Mouse (Mus musculus) lung, postnatal 0 days (tissue): Measurements from ENCODE around the gene Ptrhd1. TPM values are rescaled to one million over a fixed set of nuclear protein-coding genes. Genes with fewer than 3 reads are reported as not detected.

Source experiments
- ATAC-seq: fragments of 200-750 bp; cut with Nextera tagmentation; 2 replicates; pipeline ENCODE4 v1.8.0; 2017; ENCODE audit warnings: moderate library complexity
- DNase-seq: peaks from one replicate; pipeline ENCODE4 v3.0.0-alpha.2; 2016; ENCODE audit warnings: low spot score
- H3K27ac ChIP-seq: fragments of 300-500 bp; sonication (generic); 2 replicates; pipeline ENCODE4 v1.5.1; 2014; ENCODE audit warnings: antibody characterized with exemption, mild to moderate bottlenecking, low read length, mixed read lengths
- H3K27me3 ChIP-seq: fragments of 300-500 bp; sonication (generic); replicated peaks from 2 replicates; pipeline ENCODE4 v1.6.1; 2014; ENCODE audit warnings: low read length, mixed read lengths; ENCODE audit not compliant: insufficient read depth
- H3K36me3 ChIP-seq: fragments of 300-500 bp; sonication (generic); 2 replicates; pipeline ENCODE4 v1.6.1; 2014; ENCODE audit warnings: low read length, mixed read lengths; ENCODE audit not compliant: insufficient read depth
- H3K4me1 ChIP-seq: fragments of 300-500 bp; sonication (generic); 2 replicates; pipeline ENCODE4 v1.6.1; 2014; ENCODE audit warnings: antibody characterized with exemption, low read depth, low read length, mixed read lengths; ENCODE audit not compliant: insufficient read depth
- H3K4me2 ChIP-seq: fragments of 300-500 bp; sonication (generic); replicated peaks from 2 replicates; pipeline ENCODE4 v1.6.1; 2014; ENCODE audit warnings: low read depth, mild to moderate bottlenecking, low read length, moderate library complexity, mixed read lengths
- H3K4me3 ChIP-seq: fragments of 300-500 bp; sonication (generic); 2 replicates; pipeline ENCODE4 v1.5.1; 2014; ENCODE audit warnings: low read depth, low read length
- H3K9ac ChIP-seq: fragments of 300-500 bp; sonication (generic); replicated peaks from 2 replicates; pipeline ENCODE4 v1.6.1; 2014; ENCODE audit warnings: low read depth, mild to moderate bottlenecking
- H3K9me3 ChIP-seq: fragments of 300-500 bp; sonication (generic); 2 replicates; pipeline ENCODE4 v1.6.1; 2016; ENCODE audit warnings: low read length, mixed read lengths
- CTCF ChIP-seq: IDR thresholded peaks from 2 replicates; pipeline ENCODE4 v1.5.1; 2016; ENCODE audit warnings: antibody characterized with exemption, mild to moderate bottlenecking
- EP300 ChIP-seq: IDR thresholded peaks from 2 replicates; pipeline ENCODE4 v1.6.1; 2016; ENCODE audit warnings: antibody characterized with exemption, mild to moderate bottlenecking, control low read depth
- WGBS: fragments of 180-500 bp; shearing (Covaris S2); extraction: QIAGEN DNeasy Blood & Tissue Kit; methylation state at CpG from one replicate; pipeline ENCODE4 v1.1.7; 2014; 5-methylcytosine and 5-hydroxymethylcytosine counted together
- polyA plus RNA-seq: library from polyadenylated mRNA; unstranded; fragments of >200 nt; fragmentation: Nextera tagmentation; extraction: Ambion mirVana; gene quantifications from 2 replicates; pipeline ENCODE4 v1.2.1, GENCODE M21; 2015

The Ptrhd1 gene
- polyA plus RNA-seq, 1 experiment from 2014 or later = 6.2 TPM

GRCm38 (mm10) chr12:4252742-4253655 lies 19.2 kb downstream of the Ptrhd1 start:
- TF ChIP-seq EP300 (no peak), CTCF (no peak)
- H3K27me3 ChIP-seq = no peaks in the 10 kb centered on the region
- peaks cover 17% of the 10 kb centered on the region for H3K36me3 ChIP-seq
- no peaks in the 10 kb centered on the region for H3K4me1 ChIP-seq
- ATAC-seq = no peak
- H3K27ac ChIP-seq = no peak overlapping the region
- H3K4me3 ChIP-seq = no peak overlapping the region
- WGBS = 85% methylated on average over 16 of the region's 16 CpGs
- no peak overlapping the region for H3K9ac ChIP-seq
- DNase-seq = no peak
- H3K9me3 ChIP-seq = no peaks in the 10 kb centered on the region
- H3K4me2 ChIP-seq = no peak overlapping the region

GRCm38 (mm10) chr12:4267765-4268164 lies 33.9 kb downstream of the Ptrhd1 start:
- Histone ChIP-seq H3K9me3 (no peaks in the 10 kb centered on the region), H3K27me3 (no peaks in the 10 kb centered on the region), H3K27ac (no peak overlapping the region), H3K36me3 (peaks cover 12% of the 10 kb centered on the region), H3K4me3 (no peak overlapping the region), H3K4me1 (no peaks in the 10 kb centered on the region), H3K9ac (no peak overlapping the region), H3K4me2 (no peak overlapping the region)
- 95% methylated on average over 4 of the region's 4 CpGs for WGBS
- DNase-seq (no peak), ATAC-seq (no peak)
- TF ChIP-seq CTCF = no peak

GRCm38 (mm10) chr12:4271078-4271477 lies 37.3 kb downstream of the Ptrhd1 start:
- peaks cover 6% of the 10 kb centered on the region for H3K36me3 ChIP-seq
- H3K4me2 ChIP-seq = no peak overlapping the region
- ATAC-seq = no peak
- TF ChIP-seq CTCF = no peak
- no peak for TF ChIP-seq EP300
- H3K27ac ChIP-seq = no peak overlapping the region
- H3K4me1 ChIP-seq = no peaks in the 10 kb centered on the region
- no peak overlapping the region for H3K9ac ChIP-seq
- H3K9me3 ChIP-seq = no peaks in the 10 kb centered on the region
- H3K4me3 ChIP-seq = no peak overlapping the region
- H3K27me3 ChIP-seq = no peaks in the 10 kb centered on the region
- DNase-seq = no peak
- 81% methylated on average over 6 of the region's 6 CpGs for WGBS

- WGBS = 91% methylated on average over 3 of the region's 3 CpGs
- no peaks in the 10 kb centered on the region for H3K27me3 ChIP-seq
These were observed 45.3 kb downstream of the Ptrhd1 start for GRCm38 (mm10) chr12:4278978-4279755.

GRCm38 (mm10) chr12:4279878-4280277 lies 46.1 kb downstream of the Ptrhd1 start:
- no peak for ATAC-seq
- TF ChIP-seq EP300 (no peak), CTCF (no peak)
- WGBS = 84% methylated on average over 3 of the region's 3 CpGs

More at GRCm38 (mm10) chr12:4278978-4279755, 45.3 kb downstream of the Ptrhd1 start:
- no peak overlapping the region for H3K27ac ChIP-seq
- H3K9ac ChIP-seq = no peak overlapping the region
- no peak overlapping the region for H3K4me3 ChIP-seq
- H3K9me3 ChIP-seq = no peaks in the 10 kb centered on the region
- DNase-seq = no peak
- H3K4me1 ChIP-seq = no peaks in the 10 kb centered on the region
- H3K4me2 ChIP-seq = no peak overlapping the region
- TF ChIP-seq EP300 = no peak
- no peak for TF ChIP-seq CTCF
- H3K36me3 ChIP-seq = no peaks in the 10 kb centered on the region
- ATAC-seq = no peak

GRCm38 (mm10) chr12:4285186-4285585 lies 51.4 kb downstream of the Ptrhd1 start:
- TF ChIP-seq EP300 (0 out of 2 replicates have a peak, but pooled peaks have one; percentile 27), CTCF (0 out of 2 replicates have a peak, but pooled peaks have one; percentile 9)
- DNase-seq (peak; percentile 90), ATAC-seq (peak; percentile 97)
- Histone ChIP-seq H3K4me3 (no peak overlapping the region), H3K9ac (no peak overlapping the region), H3K27ac (peak overlapping the region; percentile 66), H3K9me3 (no peaks in the 10 kb centered on the region), H3K4me2 (no peak overlapping the region), H3K27me3 (no peaks in the 10 kb centered on the region), H3K36me3 (no peaks in the 10 kb centered on the region), H3K4me1 (no peaks in the 10 kb centered on the region)
- WGBS = 33% methylated on average over 3 of the region's 3 CpGs

More at GRCm38 (mm10) chr12:4279878-4280277, 46.1 kb downstream of the Ptrhd1 start:
- Histone ChIP-seq H3K27me3 (no peaks in the 10 kb centered on the region), H3K9me3 (no peaks in the 10 kb centered on the region), H3K4me1 (no peaks in the 10 kb centered on the region), H3K27ac (no peak overlapping the region), H3K36me3 (no peaks in the 10 kb centered on the region), H3K9ac (no peak overlapping the region), H3K4me3 (no peak overlapping the region), H3K4me2 (no peak overlapping the region)
- no peak for DNase-seq

Other genes with a start within 250 kb of the Ptrhd1 start
- gene Efr3b, start 195.1 kb upstream of the Ptrhd1 start, polyA plus RNA-seq = 1.1 and 1.5 TPM in 2 replicates
- 2.2 TPM in 2 replicates for gene Dnajc27, start 151.4 kb upstream of the Ptrhd1 start, polyA plus RNA-seq
- 4.9 and 5.3 TPM in 2 replicates for gene Adcy3, start 100.9 kb upstream of the Ptrhd1 start, polyA plus RNA-seq
- gene Cenpo, start 267 bp downstream of the Ptrhd1 start, polyA plus RNA-seq = 4.8 and 5.3 TPM in 2 replicates
- 9.6 and 12.4 TPM in 2 replicates for gene Ncoa1, start 243.2 kb downstream of the Ptrhd1 start, polyA plus RNA-seq